Mouse (Mus musculus) hindbrain, embryonic 16.5 days (tissue): ENCODE data around the gene Amdhd1. TPM values are rescaled to one million over a fixed set of nuclear protein-coding genes. Genes with fewer than 3 reads are reported as not detected.

Source experiments
- ATAC-seq: fragments of 200-750 bp; cut with Nextera tagmentation; 2 replicates; pipeline ENCODE4 v1.8.0; 2017; ENCODE audit warnings: moderate TSS enrichment, moderate library complexity
- H3K27ac ChIP-seq: fragments of 300-500 bp; sonication (generic); 2 replicates; pipeline ENCODE4 v1.5.1; 2014; ENCODE audit warnings: low read depth, mild to moderate bottlenecking, control low read depth, low read length, moderate library complexity
- H3K27me3 ChIP-seq: fragments of 300-500 bp; sonication (generic); replicated peaks from 2 replicates; pipeline ENCODE4 v1.6.1; 2014; ENCODE audit warnings: low read length; ENCODE audit not compliant: control insufficient read depth, insufficient read depth
- H3K36me3 ChIP-seq: fragments of 300-500 bp; sonication (generic); 2 replicates; pipeline ENCODE4 v1.6.1; 2014; ENCODE audit warnings: mild to moderate bottlenecking, low read length, moderate library complexity, mixed read lengths; ENCODE audit not compliant: control insufficient read depth, insufficient read depth
- H3K4me1 ChIP-seq: fragments of 300-500 bp; sonication (generic); 2 replicates; pipeline ENCODE4 v1.6.1; 2014; ENCODE audit warnings: low read depth, low read length; ENCODE audit not compliant: control insufficient read depth, insufficient read depth
- H3K4me2 ChIP-seq: fragments of 300-500 bp; sonication (generic); 2 replicates; pipeline ENCODE4 v1.6.1; 2014; ENCODE audit warnings: mild to moderate bottlenecking, low read length, control low read depth, moderate library complexity
- H3K4me3 ChIP-seq: fragments of 300-500 bp; sonication (generic); 2 replicates; pipeline ENCODE4 v1.5.1; 2014; ENCODE audit warnings: mild to moderate bottlenecking, low read length, control low read depth, moderate library complexity
- H3K9ac ChIP-seq: fragments of 300-500 bp; sonication (generic); 2 replicates; pipeline ENCODE4 v1.6.1; 2014; ENCODE audit warnings: low read depth, mild to moderate bottlenecking, control low read depth, low read length, moderate library complexity
- H3K9me3 ChIP-seq: fragments of 300-500 bp; sonication (generic); 2 replicates; pipeline ENCODE4 v1.6.1; 2014; ENCODE audit warnings: mild to moderate bottlenecking, low read length, moderate library complexity; ENCODE audit not compliant: control insufficient read depth
- WGBS: fragments of 180-500 bp; shearing (Covaris S2); extraction: QIAGEN DNeasy Blood & Tissue Kit; methylation state at CpG from one replicate; pipeline ENCODE4 v1.1.7; 2014; 5-methylcytosine and 5-hydroxymethylcytosine counted together
- polyA plus RNA-seq: library from polyadenylated mRNA; unstranded; fragments of >200 nt; fragmentation: Nextera tagmentation; extraction: Ambion mirVana; gene quantifications from 2 replicates; pipeline ENCODE4 v1.2.1, GENCODE M21; 2015

Amdhd1 gene
- polyA plus RNA-seq, result 0.10 and 0.18 TPM in 2 replicates

- Histone ChIP-seq H3K4me2 (peak within 1 kb of the TSS; percentile 74), H3K4me3 (peak within 1 kb of the TSS; percentile 43), H3K36me3 (no peaks in the 10 kb centered on the region), H3K9ac (peak within 1 kb of the TSS; percentile 51), H3K27ac (no peak within 1 kb of the TSS), H3K27me3 (peaks cover 3% of the 10 kb centered on the region), H3K4me1 (peaks cover 7% of the 10 kb centered on the region), H3K9me3 (no peaks in the 10 kb centered on the region)
- WGBS, result 4% methylated on average over 35 of the region's 35 CpGs
- peak; percentile 93 for ATAC-seq
Observed at GRCm38 (mm10) chr10:93539775-93540430, at the start of gene Amdhd1. Gene Amdhd1 (minus strand): TSS chr10:93540033.

GRCm38 (mm10) chr10:93589281-93589848, 49.5 kb upstream of the Amdhd1 start, which contains the start of gene Snrpf:
Gene Snrpf (minus strand): TSS chr10:93589706.
- H3K9ac ChIP-seq, result peak within 1 kb of the TSS; percentile 82
- H3K27ac ChIP-seq, result peak within 1 kb of the TSS; percentile 81
- ATAC-seq, result peak; percentile 91
- peak within 1 kb of the TSS; percentile 67 for H3K4me2 ChIP-seq
- 0% methylated on average over 41 of the region's 63 CpGs for WGBS
- no peaks in the 10 kb centered on the region for H3K36me3 ChIP-seq
- peak within 1 kb of the TSS; percentile 66 for H3K4me3 ChIP-seq
- no peaks in the 10 kb centered on the region for H3K9me3 ChIP-seq
- no peaks in the 10 kb centered on the region; the same call in 1 of the 2 replicates for H3K27me3 ChIP-seq
- H3K4me1 ChIP-seq, result peaks cover 14% of the 10 kb centered on the region

GRCm38 (mm10) chr10:93588796-93589195, 49.0 kb upstream of the Amdhd1 start:
- Histone ChIP-seq H3K27me3 (no peaks in the 10 kb centered on the region; the same call in 1 of the 2 replicates), H3K4me2 (peak overlapping the region; percentile 64), H3K4me1 (peaks cover 14% of the 10 kb centered on the region), H3K9ac (peak overlapping the region; percentile 82), H3K27ac (peak overlapping the region; percentile 81), H3K9me3 (no peaks in the 10 kb centered on the region), H3K4me3 (peak overlapping the region; percentile 66), H3K36me3 (no peaks in the 10 kb centered on the region; the same call in 1 of the 2 replicates)
- ATAC-seq, result peak; percentile 29; the same call in 1 of the 2 replicates
- 3% methylated on average over 11 of the region's 11 CpGs for WGBS

- 62% methylated on average over 13 of the region's 13 CpGs for WGBS
- Histone ChIP-seq H3K4me1 (no peaks in the 10 kb centered on the region), H3K4me2 (no peak overlapping the region), H3K4me3 (no peak overlapping the region), H3K27ac (no peak overlapping the region), H3K9ac (no peak overlapping the region), H3K9me3 (no peaks in the 10 kb centered on the region), H3K27me3 (no peaks in the 10 kb centered on the region), H3K36me3 (peaks cover 5% of the 10 kb centered on the region; the same call in 1 of the 2 replicates)
- ATAC-seq, result peak; percentile 48; the same call in 1 of the 2 replicates
Observed at GRCm38 (mm10) chr10:93577271-93577886, 37.5 kb upstream of the Amdhd1 start.

- H3K27me3 ChIP-seq, result no peaks in the 10 kb centered on the region
- 94% methylated on average over 8 of the region's 8 CpGs for WGBS
- no peak overlapping the region for H3K4me2 ChIP-seq
- no peak for ATAC-seq
- no peaks in the 10 kb centered on the region for H3K9me3 ChIP-seq
- no peak overlapping the region for H3K9ac ChIP-seq
- H3K36me3 ChIP-seq, result no peaks in the 10 kb centered on the region
- H3K4me3 ChIP-seq, result no peak overlapping the region
- H3K4me1 ChIP-seq, result no peaks in the 10 kb centered on the region
- no peak overlapping the region for H3K27ac ChIP-seq
Observed at GRCm38 (mm10) chr10:93575960-93576359, 36.1 kb upstream of the Amdhd1 start.

GRCm38 (mm10) chr10:93574966-93575365, 35.1 kb upstream of the Amdhd1 start:
- 67% methylated on average over 4 of the region's 4 CpGs for WGBS
- Histone ChIP-seq H3K36me3 (no peaks in the 10 kb centered on the region), H3K4me1 (no peaks in the 10 kb centered on the region), H3K4me3 (no peak overlapping the region), H3K27me3 (no peaks in the 10 kb centered on the region), H3K9ac (no peak overlapping the region), H3K27ac (no peak overlapping the region), H3K9me3 (no peaks in the 10 kb centered on the region), H3K4me2 (no peak overlapping the region)
- ATAC-seq, result no peak

GRCm38 (mm10) chr10:93572209-93572608, 32.4 kb upstream of the Amdhd1 start:
- no peak overlapping the region for H3K4me2 ChIP-seq
- no peaks in the 10 kb centered on the region for H3K4me1 ChIP-seq
- WGBS, result 46% methylated on average over 2 of the region's 2 CpGs
- H3K9ac ChIP-seq, result no peak overlapping the region
- H3K27ac ChIP-seq, result no peak overlapping the region
- no peaks in the 10 kb centered on the region for H3K27me3 ChIP-seq
- H3K4me3 ChIP-seq, result no peak overlapping the region
- H3K36me3 ChIP-seq, result no peaks in the 10 kb centered on the region
- no peak for ATAC-seq
- H3K9me3 ChIP-seq, result no peaks in the 10 kb centered on the region

GRCm38 (mm10) chr10:93568671-93569070, 28.8 kb upstream of the Amdhd1 start:
- Histone ChIP-seq H3K36me3 (no peaks in the 10 kb centered on the region), H3K4me1 (no peaks in the 10 kb centered on the region), H3K4me3 (no peak overlapping the region), H3K27me3 (no peaks in the 10 kb centered on the region), H3K4me2 (no peak overlapping the region), H3K27ac (no peak overlapping the region), H3K9ac (no peak overlapping the region), H3K9me3 (no peaks in the 10 kb centered on the region)
- 90% methylated on average over 6 of the region's 6 CpGs for WGBS
- no peak for ATAC-seq
